Comparison of ENCODE assay signal across 18 mouse cellular contexts in the genomic region with DNA sequence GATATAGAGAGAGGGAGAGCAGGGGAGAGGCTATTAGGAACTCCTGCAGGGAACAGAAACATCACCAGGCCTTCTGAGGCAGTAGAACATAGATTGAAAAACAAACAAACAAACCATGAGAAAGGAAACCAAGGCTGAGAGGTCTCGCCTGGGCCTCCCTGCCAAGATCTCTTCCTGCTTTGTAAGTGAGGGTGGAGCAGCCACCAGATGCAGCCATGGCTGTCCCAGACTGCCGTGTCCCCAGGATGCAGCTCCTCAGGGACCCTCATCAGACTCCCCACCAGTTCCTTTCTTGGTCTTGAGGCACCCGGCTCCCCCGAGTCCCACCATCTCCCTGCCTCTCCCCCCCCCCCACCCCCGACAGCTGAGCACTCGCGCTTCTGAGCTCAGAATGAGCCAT.
DNase-seq lines count a peak whose midpoint lies in the region; ATAC-seq and TF ChIP-seq lines count a peak whose summit lies in the region.
"Had no signal": no experiment of that assay in that cellular context is flagged by ENCODE, and none has a peak within 500 bp of the region (broad histone marks: within the 10 kb centered on the region; RNA-seq: fewer than 3 reads in every experiment).

No protein-coding gene starts in this region.

- H3K4me2 ChIP-seq in heart, embryonic 15.5 days: no peak overlapping the region
- H3K4me2 ChIP-seq in neural tube, embryonic 14.5 days (ENCODE audit: low read depth, low read length): no peak overlapping the region
- H3K4me2 ChIP-seq: embryonic facial prominence, embryonic 15.5 days had no signal

- H3K9me3 ChIP-seq in heart, embryonic 15.5 days (replicated peaks): no peaks in the 10 kb centered on the region
- H3K9me3 ChIP-seq in heart, embryonic 10.5 days: peaks cover 6% of the 10 kb centered on the region; the same call in 1 of the 2 replicates
- no peaks in the 10 kb centered on the region for H3K9me3 ChIP-seq in limb, embryonic 10.5 days (replicated peaks)
- H3K9me3 ChIP-seq in neural tube, embryonic 14.5 days (ENCODE audit: control insufficient read depth, low read length): no peaks in the 10 kb centered on the region
- H3K9me3 ChIP-seq: embryonic facial prominence, embryonic 15.5 days had no signal

- 0 out of 2 replicates have a peak, but pooled peaks have one; percentile 39 for ATAC-seq in heart, embryonic 15.5 days (replicated peaks; ENCODE audit: insufficient number of reproducible peaks, insufficient read depth, low FRiP score, low read depth)
- no peak for ATAC-seq in neural tube, embryonic 14.5 days (ENCODE audit: low read depth)
- no peak for ATAC-seq in megakaryocyte, adult 5-6 weeks (ENCODE audit: poor library complexity, severe bottlenecking)
- ATAC-seq: forebrain, postnatal 0 days; inflammation-experienced regulatory T-cells, adult 6 months had no signal

- no peak for DNase-seq in heart, embryonic 10.5 days (ENCODE audit: low spot score)
- no peak for DNase-seq in left cerebral cortex, adult 2 months (ENCODE audit: extremely low spot score in 1 of 2, low spot score in 2 of 2)
- no peak for DNase-seq in left cerebral cortex, postnatal 25 days (ENCODE audit: low spot score in 2 of 2)
- no peak for DNase-seq in limb, embryonic 10.5 days (ENCODE audit: low spot score)
- DNase-seq: adrenal gland, adult 2 months; cerebellum, adult 8-10 months; forebrain, postnatal 0 days; gastrocnemius, postnatal 14 days; kidney, postnatal 25 days; left cerebral cortex, postnatal 4 days; lung, postnatal 14 days; right cerebral cortex, postnatal 4 days had no signal

- H3K9ac ChIP-seq in heart, embryonic 15.5 days: no peak overlapping the region
- no peak overlapping the region for H3K9ac ChIP-seq in neural tube, embryonic 14.5 days (replicated peaks; ENCODE audit: low read depth, low read length)
- H3K9ac ChIP-seq: embryonic facial prominence, embryonic 15.5 days; forebrain, postnatal 0 days; liver, embryonic 14.5 days had no signal

- H3K4me3 ChIP-seq in heart, embryonic 15.5 days: no peak overlapping the region
- H3K4me3 ChIP-seq in heart, embryonic 10.5 days: no peak overlapping the region; the same call in 1 of the 2 replicates
- H3K4me3 ChIP-seq in left cerebral cortex, adult 2 months: no peak overlapping the region
- H3K4me3 ChIP-seq in limb, embryonic 10.5 days: no peak overlapping the region
- H3K4me3 ChIP-seq in neural tube, embryonic 14.5 days (ENCODE audit: low read depth, low read length): no peak overlapping the region
- H3K4me3 ChIP-seq: embryonic facial prominence, embryonic 15.5 days had no signal

- no peaks in the 10 kb centered on the region for H3K27me3 ChIP-seq in heart, embryonic 15.5 days
- H3K27me3 ChIP-seq in heart, embryonic 10.5 days (ENCODE audit: insufficient read depth, poor library complexity, severe bottlenecking): no peaks in the 10 kb centered on the region
- H3K27me3 ChIP-seq in limb, embryonic 10.5 days (ENCODE audit: low read depth, poor library complexity, severe bottlenecking): no peaks in the 10 kb centered on the region
- no peaks in the 10 kb centered on the region for H3K27me3 ChIP-seq in neural tube, embryonic 14.5 days (ENCODE audit: control insufficient read depth, insufficient read depth, low read length)
- H3K27me3 ChIP-seq: embryonic facial prominence, embryonic 15.5 days had no signal

- no peaks in the 10 kb centered on the region for H3K4me1 ChIP-seq in heart, embryonic 15.5 days (replicated peaks)
- H3K4me1 ChIP-seq in heart, embryonic 10.5 days: peaks cover 16% of the 10 kb centered on the region
- peaks cover 9% of the 10 kb centered on the region; the same call in 1 of the 2 replicates for H3K4me1 ChIP-seq in limb, embryonic 10.5 days
- H3K4me1 ChIP-seq in neural tube, embryonic 14.5 days (ENCODE audit: control insufficient read depth, insufficient read depth, low read length): peaks cover 20% of the 10 kb centered on the region; the same call in 1 of the 2 replicates
- H3K4me1 ChIP-seq: embryonic facial prominence, embryonic 15.5 days had no signal

- no peak overlapping the region for H3K27ac ChIP-seq in heart, embryonic 15.5 days
- H3K27ac ChIP-seq in heart, embryonic 10.5 days: no peak overlapping the region
- peak overlapping the region; percentile 65 for H3K27ac ChIP-seq in left cerebral cortex, adult 2 months
- peak overlapping the region; percentile 28; the same call in 1 of the 2 replicates for H3K27ac ChIP-seq in limb, embryonic 10.5 days
- H3K27ac ChIP-seq in neural tube, embryonic 14.5 days (ENCODE audit: low read depth, low read length): peak overlapping the region; percentile 64
- H3K27ac ChIP-seq: embryonic facial prominence, embryonic 15.5 days; liver, embryonic 14.5 days had no signal

- no peaks in the 10 kb centered on the region for H3K36me3 ChIP-seq in heart, embryonic 15.5 days
- peaks cover 49% of the 10 kb centered on the region for H3K36me3 ChIP-seq in heart, embryonic 10.5 days
- peaks cover 55% of the 10 kb centered on the region for H3K36me3 ChIP-seq in limb, embryonic 10.5 days
- H3K36me3 ChIP-seq in neural tube, embryonic 14.5 days (ENCODE audit: control insufficient read depth, insufficient read depth, low read length): no peaks in the 10 kb centered on the region

- no peak for TF ChIP-seq CTCF in left cerebral cortex, adult 2 months (IDR thresholded peaks at IDR 0.05)

- intact Hi-C loops in left cerebral cortex, adult 2 months (cut with DNase I): no loop called here
- intact Hi-C loops in left cerebral cortex, postnatal 25 days (cut with DNase I): no loop called here

- WGBS in heart, embryonic 15.5 days: 48% methylated on average over 7 of the region's 7 CpGs
- whole genome bisulfite sequencing in heart, embryonic 10.5 days: 52% methylated on average over 7 of the region's 7 CpGs
- WGBS in limb, embryonic 10.5 days: 71% methylated on average over 7 of the region's 7 CpGs
- WGBS in neural tube, embryonic 14.5 days: 28% methylated on average over 6 of the region's 7 CpGs

Comparison
In these comparisons a context has a peak if more than half of its experiments do, and no peak if none do; other contexts are left out.
1. H3K27ac ChIP-seq: peak in left cerebral cortex, adult 2 months (single experiment), limb, embryonic 10.5 days (single experiment) and neural tube, embryonic 14.5 days (single experiment); none in heart, embryonic 15.5 days (single experiment) and heart, embryonic 10.5 days (single experiment).